Mouse (Mus musculus): ENCODE results near the gene Asic2. TPM values are rescaled to one million over a fixed set of nuclear protein-coding genes. Genes with fewer than 3 reads are reported as not detected.

Asic2 gene
- 0.07 and 0.77 TPM in 2 replicates for polyA plus RNA-seq (2016; fragmentation: Nextera tagmentation; extraction: Ambion mirVana)

- no peaks in the 10 kb centered on the region for H3K9me3 ChIP-seq
- 2% methylated on average over 29 of the region's 29 CpGs for WGBS
- H3K27me3 ChIP-seq (ENCODE audit: insufficient read depth, poor library complexity, severe bottlenecking) = peaks cover 58% of the 10 kb centered on the region
- H3K4me3 ChIP-seq = peak within 1 kb of the TSS; percentile 32
- no peaks in the 10 kb centered on the region for H3K36me3 ChIP-seq
- 0 out of 2 replicates have a peak, but pooled peaks cover 5% of the 10 kb centered on the region for H3K4me1 ChIP-seq
- DNase-seq (ENCODE audit: low spot score) = no peak
- no peak within 1 kb of the TSS for H3K27ac ChIP-seq
Observed at GRCm38 (mm10) chr11:81968401-81968881, at the start of gene Asic2. Gene Asic2, minus strand, starts transcription at chr11:81968457.

- Histone ChIP-seq H3K9me3 (no peaks in the 10 kb centered on the region), H3K27ac (no peak overlapping the region), H3K36me3 (no peaks in the 10 kb centered on the region), H3K4me3 (no peak overlapping the region), H3K27me3 (ENCODE audit: insufficient read depth, poor library complexity, severe bottlenecking) (no peaks in the 10 kb centered on the region), H3K4me1 (peaks cover 32% of the 10 kb centered on the region)
- no peak for DNase-seq (ENCODE audit: low spot score)
- WGBS = 74% methylated on average over 3 of the region's 3 CpGs
Observed at GRCm38 (mm10) chr11:82016181-82016780, 48.0 kb upstream of the Asic2 start.

- Histone ChIP-seq H3K27me3 (ENCODE audit: insufficient read depth, poor library complexity, severe bottlenecking) (no peaks in the 10 kb centered on the region), H3K9me3 (no peaks in the 10 kb centered on the region), H3K27ac (no peak overlapping the region), H3K4me3 (no peak overlapping the region), H3K36me3 (no peaks in the 10 kb centered on the region), H3K4me1 (peaks cover 20% of the 10 kb centered on the region)
- 63% methylated on average over 2 of the region's 2 CpGs for WGBS
- DNase-seq (ENCODE audit: low spot score) = no peak
Observed at GRCm38 (mm10) chr11:82015066-82015465, 46.8 kb upstream of the Asic2 start.

GRCm38 (mm10) chr11:82013756-82014155 lies 45.5 kb upstream of the Asic2 start:
- Histone ChIP-seq H3K27ac (no peak overlapping the region), H3K4me3 (no peak overlapping the region), H3K4me1 (peaks cover 7% of the 10 kb centered on the region), H3K9me3 (no peaks in the 10 kb centered on the region), H3K36me3 (no peaks in the 10 kb centered on the region), H3K27me3 (ENCODE audit: insufficient read depth, poor library complexity, severe bottlenecking) (no peaks in the 10 kb centered on the region)
- 29% methylated on average over 1 of the region's 1 CpGs for WGBS
- no peak for DNase-seq (ENCODE audit: low spot score)

GRCm38 (mm10) chr11:82011411-82012193 lies 43.3 kb upstream of the Asic2 start:
- 42% methylated on average over 8 of the region's 8 CpGs for WGBS
- DNase-seq (ENCODE audit: low spot score) = no peak
- no peaks in the 10 kb centered on the region for H3K9me3 ChIP-seq
- no peak overlapping the region for H3K4me3 ChIP-seq
- no peaks in the 10 kb centered on the region for H3K27me3 ChIP-seq (ENCODE audit: insufficient read depth, poor library complexity, severe bottlenecking)
- H3K4me1 ChIP-seq = peaks cover 14% of the 10 kb centered on the region; the same call in 1 of the 2 replicates
- no peaks in the 10 kb centered on the region for H3K36me3 ChIP-seq
- no peak overlapping the region for H3K27ac ChIP-seq

GRCm38 (mm10) chr11:82010115-82010514 lies 41.9 kb upstream of the Asic2 start:
- WGBS = 93% methylated on average over 3 of the region's 3 CpGs
- no peaks in the 10 kb centered on the region for H3K36me3 ChIP-seq
- peaks cover 15% of the 10 kb centered on the region; the same call in 1 of the 2 replicates for H3K4me1 ChIP-seq
- H3K4me3 ChIP-seq = no peak overlapping the region
- no peak for DNase-seq (ENCODE audit: low spot score)
- no peaks in the 10 kb centered on the region for H3K9me3 ChIP-seq
- no peak overlapping the region for H3K27ac ChIP-seq
- H3K27me3 ChIP-seq (ENCODE audit: insufficient read depth, poor library complexity, severe bottlenecking) = no peaks in the 10 kb centered on the region

GRCm38 (mm10) chr11:82006796-82007423 lies 38.7 kb upstream of the Asic2 start:
- DNase-seq (ENCODE audit: low spot score) = no peak
- peaks cover 15% of the 10 kb centered on the region; the same call in 1 of the 2 replicates for H3K4me1 ChIP-seq
- no peaks in the 10 kb centered on the region for H3K9me3 ChIP-seq
- H3K36me3 ChIP-seq = no peaks in the 10 kb centered on the region
- WGBS = 51% methylated on average over 12 of the region's 12 CpGs
- no peaks in the 10 kb centered on the region for H3K27me3 ChIP-seq (ENCODE audit: insufficient read depth, poor library complexity, severe bottlenecking)
- H3K4me3 ChIP-seq = no peak overlapping the region
- H3K27ac ChIP-seq = no peak overlapping the region

- Histone ChIP-seq H3K27me3 (ENCODE audit: insufficient read depth, poor library complexity, severe bottlenecking) (no peaks in the 10 kb centered on the region; the same call in 1 of the 2 replicates), H3K9me3 (no peaks in the 10 kb centered on the region), H3K36me3 (no peaks in the 10 kb centered on the region), H3K4me3 (no peak overlapping the region), H3K4me1 (peaks cover 9% of the 10 kb centered on the region; the same call in 1 of the 2 replicates), H3K27ac (no peak overlapping the region)
- WGBS = 67% methylated on average over 2 of the region's 2 CpGs
- DNase-seq (ENCODE audit: low spot score) = no peak
Observed at GRCm38 (mm10) chr11:82004810-82005209, 36.6 kb upstream of the Asic2 start.

GRCm38 (mm10) chr11:82000581-82000980 lies 32.3 kb upstream of the Asic2 start:
- H3K36me3 ChIP-seq = no peaks in the 10 kb centered on the region
- peaks cover 22% of the 10 kb centered on the region for H3K27me3 ChIP-seq (ENCODE audit: insufficient read depth, poor library complexity, severe bottlenecking)
- H3K9me3 ChIP-seq = no peaks in the 10 kb centered on the region
- H3K27ac ChIP-seq = no peak overlapping the region
- no peaks in the 10 kb centered on the region for H3K4me1 ChIP-seq
- 65% methylated on average over 5 of the region's 5 CpGs for WGBS
- H3K4me3 ChIP-seq = no peak overlapping the region
- DNase-seq (ENCODE audit: low spot score) = no peak

GRCm38 (mm10) chr11:81999469-81999868 lies 31.2 kb upstream of the Asic2 start:
- no peak overlapping the region for H3K27ac ChIP-seq
- DNase-seq (ENCODE audit: low spot score) = no peak
- H3K27me3 ChIP-seq (ENCODE audit: insufficient read depth, poor library complexity, severe bottlenecking) = peaks cover 22% of the 10 kb centered on the region
- WGBS = 69% methylated on average over 4 of the region's 4 CpGs
- H3K36me3 ChIP-seq = no peaks in the 10 kb centered on the region
- no peak overlapping the region for H3K4me3 ChIP-seq
- no peaks in the 10 kb centered on the region for H3K9me3 ChIP-seq
- no peaks in the 10 kb centered on the region for H3K4me1 ChIP-seq

- no peaks in the 10 kb centered on the region for H3K4me1 ChIP-seq
- H3K4me3 ChIP-seq = no peak overlapping the region
- 78% methylated on average over 3 of the region's 3 CpGs for WGBS
Observed at GRCm38 (mm10) chr11:81998646-81999045, 30.4 kb upstream of the Asic2 start.

GRCm38 (mm10) chr11:81997085-81997484 lies 28.8 kb upstream of the Asic2 start:
- Histone ChIP-seq H3K27ac (no peak overlapping the region), H3K27me3 (ENCODE audit: insufficient read depth, poor library complexity, severe bottlenecking) (peaks cover 22% of the 10 kb centered on the region), H3K36me3 (no peaks in the 10 kb centered on the region), H3K4me3 (no peak overlapping the region), H3K4me1 (no peaks in the 10 kb centered on the region), H3K9me3 (no peaks in the 10 kb centered on the region)
- 78% methylated on average over 5 of the region's 5 CpGs for WGBS
- DNase-seq (ENCODE audit: low spot score) = no peak

More at GRCm38 (mm10) chr11:81998646-81999045, 30.4 kb upstream of the Asic2 start:
- peaks cover 22% of the 10 kb centered on the region for H3K27me3 ChIP-seq (ENCODE audit: insufficient read depth, poor library complexity, severe bottlenecking)
- no peaks in the 10 kb centered on the region for H3K36me3 ChIP-seq
- no peak overlapping the region for H3K27ac ChIP-seq
- DNase-seq (ENCODE audit: low spot score) = no peak
- H3K9me3 ChIP-seq = no peaks in the 10 kb centered on the region
